Mouse (Mus musculus) ES-Bruce4 (cell line): ENCODE results near the gene Spns2. TPM values are rescaled to one million over a fixed set of nuclear protein-coding genes. Genes with fewer than 3 reads are reported as not detected.

Experiments used
- H3K27ac ChIP-seq: 2 replicates; pipeline ENCODE4 v1.5.1; 2012; ENCODE audit warnings: low read length, inconsistent platforms; ENCODE audit not compliant: insufficient read depth
- H3K27me3 ChIP-seq: 2 replicates; pipeline ENCODE4 v1.6.1; 2012; ENCODE audit warnings: mild to moderate bottlenecking, low read length, inconsistent platforms; ENCODE audit not compliant: control insufficient read depth, poor library complexity, insufficient read depth, severe bottlenecking
- H3K36me3 ChIP-seq: 2 replicates; pipeline ENCODE4 v1.6.1; 2012; ENCODE audit warnings: inconsistent platforms, mild to moderate bottlenecking, low read length, moderate library complexity; ENCODE audit not compliant: control insufficient read depth, poor library complexity, insufficient read depth, severe bottlenecking
- H3K4me1 ChIP-seq: one replicate; pipeline ENCODE4 v1.8.1; 2011; ENCODE audit warnings: low read length; ENCODE audit not compliant: control insufficient read depth, insufficient read depth
- H3K4me3 ChIP-seq: 2 replicates; pipeline ENCODE4 v1.5.1; 2011; ENCODE audit warnings: low read depth, mild to moderate bottlenecking, low read length
- H3K9ac ChIP-seq: 2 replicates; pipeline ENCODE4 v1.6.1; 2012; ENCODE audit warnings: low read depth, mild to moderate bottlenecking, inconsistent platforms; ENCODE audit not compliant: poor library complexity, severe bottlenecking
- H3K9me3 ChIP-seq: replicated peaks from 2 replicates; pipeline ENCODE4 v1.6.1; 2012; ENCODE audit warnings: mild to moderate bottlenecking, low read length, inconsistent platforms; ENCODE audit not compliant: control insufficient read depth, poor library complexity, insufficient read depth, severe bottlenecking
- CTCF ChIP-seq: IDR thresholded peaks from one replicate; pipeline ENCODE4 v1.8.1; 2011; ENCODE audit warnings: low read depth, low read length
- EP300 ChIP-seq: IDR thresholded peaks from 2 replicates; pipeline ENCODE4 v1.6.1; 2011; ENCODE audit warnings: low read depth, low read length; ENCODE audit not compliant: insufficient read depth
- POLR2A ChIP-seq: IDR thresholded peaks from one replicate; pipeline ENCODE4 v1.8.1; 2011; ENCODE audit warnings: low read length; ENCODE audit not compliant: insufficient read depth
- polyA plus RNA-seq: library from polyadenylated mRNA; stranded (reverse); fragments of >200 nt; gene quantifications from 2 replicates; pipeline ENCODE4 v1.2.4, GENCODE M21; 2011; ENCODE audit warnings: low read depth; ENCODE audit not compliant: missing spikeins, insufficient read depth, insufficient read length

The Spns2 gene
- polyA plus RNA-seq, 1 experiment = 0.48 TPM

GRCm38 (mm10) chr11:72418227-72418626 is 71.5 kb downstream of the Spns2 start:
- Histone ChIP-seq H3K9me3 (no peaks in the 10 kb centered on the region), H3K4me3 (no peak overlapping the region), H3K36me3 (no peaks in the 10 kb centered on the region), H3K27ac (no peak overlapping the region), H3K9ac (no peak overlapping the region), H3K4me1 (no peaks in the 10 kb centered on the region), H3K27me3 (no peaks in the 10 kb centered on the region)
- TF ChIP-seq POLR2A (no peak), EP300 (no peak), CTCF (no peak)

- Histone ChIP-seq H3K4me1 (no peaks in the 10 kb centered on the region), H3K27ac (no peak overlapping the region), H3K9ac (no peak overlapping the region), H3K27me3 (no peaks in the 10 kb centered on the region), H3K9me3 (no peaks in the 10 kb centered on the region), H3K36me3 (no peaks in the 10 kb centered on the region), H3K4me3 (no peak overlapping the region)
- TF ChIP-seq EP300 (no peak), CTCF (no peak), POLR2A (no peak)
These were observed 72.3 kb downstream of the Spns2 start for GRCm38 (mm10) chr11:72417376-72417775.

- peaks cover 2% of the 10 kb centered on the region for H3K4me1 ChIP-seq
- H3K9ac ChIP-seq = no peak overlapping the region
- no peaks in the 10 kb centered on the region for H3K9me3 ChIP-seq
- no peak overlapping the region for H3K27ac ChIP-seq
- H3K36me3 ChIP-seq = no peaks in the 10 kb centered on the region
- H3K27me3 ChIP-seq = no peaks in the 10 kb centered on the region
- TF ChIP-seq CTCF (no peak), EP300 (no peak), POLR2A (no peak)
- no peak overlapping the region for H3K4me3 ChIP-seq
These were observed 73.0 kb downstream of the Spns2 start for GRCm38 (mm10) chr11:72416666-72417065.

- Histone ChIP-seq H3K36me3 (no peaks in the 10 kb centered on the region), H3K4me1 (peaks cover 2% of the 10 kb centered on the region), H3K4me3 (no peak overlapping the region), H3K27ac (no peak overlapping the region), H3K9me3 (no peaks in the 10 kb centered on the region), H3K27me3 (no peaks in the 10 kb centered on the region), H3K9ac (no peak overlapping the region)
- TF ChIP-seq CTCF (no peak), EP300 (no peak), POLR2A (no peak)
These were observed 74.5 kb downstream of the Spns2 start for GRCm38 (mm10) chr11:72415155-72415554.

- no peak overlapping the region for H3K4me3 ChIP-seq
- no peak overlapping the region for H3K27ac ChIP-seq
- peaks cover 4% of the 10 kb centered on the region for H3K4me1 ChIP-seq
- H3K27me3 ChIP-seq = no peaks in the 10 kb centered on the region
- no peak for TF ChIP-seq EP300
- no peak for TF ChIP-seq POLR2A
- no peak for TF ChIP-seq CTCF
- no peak overlapping the region for H3K9ac ChIP-seq
- no peaks in the 10 kb centered on the region for H3K36me3 ChIP-seq
- no peaks in the 10 kb centered on the region for H3K9me3 ChIP-seq
These were observed 76.0 kb downstream of the Spns2 start for GRCm38 (mm10) chr11:72413601-72414190.

- no peak overlapping the region for H3K27ac ChIP-seq
- no peaks in the 10 kb centered on the region for H3K27me3 ChIP-seq
- H3K4me1 ChIP-seq = peaks cover 4% of the 10 kb centered on the region
- no peak for TF ChIP-seq CTCF
- no peak for TF ChIP-seq POLR2A
- H3K4me3 ChIP-seq = no peak overlapping the region
- no peak overlapping the region for H3K9ac ChIP-seq
- no peaks in the 10 kb centered on the region for H3K9me3 ChIP-seq
- no peaks in the 10 kb centered on the region for H3K36me3 ChIP-seq
These were observed 76.7 kb downstream of the Spns2 start for GRCm38 (mm10) chr11:72413016-72413415.
